Mouse (Mus musculus): ENCODE data around the gene Creb3l1. TPM values are rescaled to one million over a fixed set of nuclear protein-coding genes. Genes with fewer than 3 reads are reported as not detected.

Creb3l1 gene
- polyA plus RNA-seq, 1 experiment from 2014 or later = 0.86 TPM

DNA sequence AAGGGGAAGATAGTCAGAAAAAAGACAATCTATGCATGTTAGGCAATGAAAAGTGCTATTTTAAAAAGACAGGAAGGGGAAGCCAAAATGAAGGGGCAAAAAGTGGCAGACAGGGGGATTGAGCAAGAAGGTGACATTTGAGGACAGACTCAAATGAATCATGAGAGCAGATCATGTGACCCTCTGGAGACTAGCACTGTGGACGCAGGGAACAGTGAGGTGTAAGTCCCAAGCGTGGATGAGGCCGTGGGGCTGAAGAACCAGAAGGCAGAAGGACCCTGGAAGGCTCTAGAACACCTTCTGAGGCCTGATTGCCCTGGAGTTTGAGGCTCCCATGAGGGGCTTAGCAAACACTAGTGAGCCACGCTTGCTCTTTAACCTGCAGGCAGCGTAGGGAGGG lies 57.9 kb downstream of the Creb3l1 start:
- Histone ChIP-seq H3K27ac (no peak overlapping the region), H3K4me3 (no peak overlapping the region), H3K9me3 (no peaks in the 10 kb centered on the region), H3K36me3 (replicated peaks) (no peaks in the 10 kb centered on the region), H3K27me3 (ENCODE audit: poor library complexity, severe bottlenecking) (peaks cover 58% of the 10 kb centered on the region), H3K4me1 (peaks cover 56% of the 10 kb centered on the region)
- DNase-seq (ENCODE audit: extremely low spot score, low spot score) = no peak
- WGBS = 86% methylated on average over 5 of the region's 5 CpGs

DNA sequence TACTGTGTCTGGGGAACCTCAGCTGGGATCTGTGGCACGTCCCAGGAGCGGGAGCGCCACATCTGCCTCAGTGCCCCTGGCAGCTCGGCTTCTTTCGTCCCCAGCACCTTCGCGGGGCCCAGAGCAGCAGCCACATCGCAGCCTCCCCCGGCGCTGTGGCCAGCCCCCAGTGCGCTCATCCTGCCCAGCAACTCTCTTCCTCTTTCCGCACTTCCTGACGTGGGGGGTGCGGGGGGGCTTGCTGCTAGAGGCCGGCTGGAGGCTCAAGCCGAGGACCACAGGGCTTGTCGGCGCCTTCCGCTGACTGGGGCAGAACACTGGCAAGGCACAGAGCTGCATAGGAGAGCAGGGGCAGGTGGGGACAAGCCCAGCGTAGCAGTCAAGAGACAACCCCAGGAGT lies 58.9 kb downstream of the Creb3l1 start:
- H3K4me1 ChIP-seq = peaks cover 56% of the 10 kb centered on the region
- no peaks in the 10 kb centered on the region for H3K9me3 ChIP-seq
- DNase-seq (ENCODE audit: extremely low spot score, low spot score) = no peak
- 15% methylated on average over 20 of the region's 20 CpGs for WGBS
- H3K4me3 ChIP-seq = peak overlapping the region; percentile 38
- H3K36me3 ChIP-seq (replicated peaks) = 0 out of 2 replicates have a peak, but pooled peaks cover 4% of the 10 kb centered on the region
- peaks cover 49% of the 10 kb centered on the region for H3K27me3 ChIP-seq (ENCODE audit: poor library complexity, severe bottlenecking)
- peak overlapping the region; percentile 76 for H3K27ac ChIP-seq

- H3K4me3 ChIP-seq = peak overlapping the region; percentile 38
These were observed 59.6 kb downstream of the Creb3l1 start for GRCm38 (mm10) chr2:91964610-91965204.

DNA sequence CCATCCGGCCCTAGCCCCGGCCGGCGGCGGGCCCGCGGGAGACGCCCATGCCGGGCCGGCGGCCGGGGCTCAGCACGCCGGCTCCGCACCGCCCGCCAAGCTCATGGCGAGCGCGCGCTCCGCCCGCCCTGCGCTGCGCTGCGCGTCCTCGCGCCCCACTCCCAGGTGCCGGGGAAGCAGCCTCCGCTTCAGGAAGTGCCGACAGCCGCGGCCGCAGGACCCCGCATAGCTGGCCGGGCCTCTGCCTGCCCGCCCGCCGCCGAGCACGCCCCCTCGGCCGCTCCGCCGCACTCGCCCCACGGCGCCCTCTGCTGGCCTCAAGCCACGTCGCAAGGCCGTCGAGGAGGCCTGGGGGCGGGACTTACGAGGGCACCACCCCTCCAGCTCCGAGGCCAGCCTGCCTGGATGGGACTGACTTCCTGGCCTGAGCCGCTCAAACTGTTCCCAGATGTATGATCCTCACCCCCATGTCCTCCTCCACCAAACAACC lies 60.8 kb downstream of the Creb3l1 start:
- DNase-seq (ENCODE audit: extremely low spot score, low spot score) = peak; percentile 93
- under 1% methylated on average over 57 of the region's 57 CpGs for WGBS

More at GRCm38 (mm10) chr2:91964610-91965204, 59.6 kb downstream of the Creb3l1 start:
- no peaks in the 10 kb centered on the region for H3K9me3 ChIP-seq
- H3K36me3 ChIP-seq (replicated peaks) = peaks cover 9% of the 10 kb centered on the region; the same call in 1 of the 2 replicates
- 85% methylated on average over 3 of the region's 3 CpGs for WGBS
- DNase-seq (ENCODE audit: extremely low spot score, low spot score) = no peak
- H3K27me3 ChIP-seq (ENCODE audit: poor library complexity, severe bottlenecking) = peaks cover 42% of the 10 kb centered on the region
- peak overlapping the region; percentile 76 for H3K27ac ChIP-seq
- H3K4me1 ChIP-seq = peaks cover 64% of the 10 kb centered on the region

DNA sequence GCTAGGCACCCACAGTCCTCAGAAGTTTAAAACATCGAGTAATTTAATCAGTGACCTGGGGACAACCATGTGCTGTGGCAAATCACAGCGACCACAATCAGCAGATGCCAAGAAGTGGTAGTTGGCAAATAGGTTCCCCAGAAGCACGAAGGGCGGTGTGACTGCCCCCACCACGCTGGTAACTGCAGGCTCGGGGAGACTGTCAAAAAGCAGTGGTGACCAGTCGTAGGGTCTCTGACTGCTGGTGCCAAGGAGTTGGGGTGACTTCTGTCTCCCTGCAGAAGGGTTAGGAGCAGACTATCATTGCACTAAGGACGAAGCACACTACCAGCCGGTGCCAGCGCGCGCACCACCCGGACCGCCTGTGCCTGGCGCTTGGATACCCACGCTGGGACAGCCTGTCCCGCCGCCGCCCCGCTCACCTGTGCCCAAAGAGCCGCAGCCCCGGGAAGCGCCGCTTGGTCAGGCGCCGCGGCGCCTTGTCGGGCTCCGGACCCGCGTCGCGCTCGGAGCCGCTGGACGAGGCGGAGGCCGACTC lies 61.4 kb downstream of the Creb3l1 start:
- H3K4me1 ChIP-seq = peaks cover 70% of the 10 kb centered on the region
- DNase-seq (ENCODE audit: extremely low spot score, low spot score) = no peak
- under 1% methylated on average over 39 of the region's 39 CpGs for WGBS

More for the DNA sequence above, 60.8 kb downstream of the Creb3l1 start:
- Histone ChIP-seq H3K9me3 (no peaks in the 10 kb centered on the region), H3K27ac (peak overlapping the region; percentile 91), H3K27me3 (ENCODE audit: poor library complexity, severe bottlenecking) (peaks cover 34% of the 10 kb centered on the region), H3K36me3 (replicated peaks) (peaks cover 14% of the 10 kb centered on the region; the same call in 1 of the 2 replicates), H3K4me3 (peak overlapping the region; percentile 90), H3K4me1 (peaks cover 74% of the 10 kb centered on the region)

DNA sequence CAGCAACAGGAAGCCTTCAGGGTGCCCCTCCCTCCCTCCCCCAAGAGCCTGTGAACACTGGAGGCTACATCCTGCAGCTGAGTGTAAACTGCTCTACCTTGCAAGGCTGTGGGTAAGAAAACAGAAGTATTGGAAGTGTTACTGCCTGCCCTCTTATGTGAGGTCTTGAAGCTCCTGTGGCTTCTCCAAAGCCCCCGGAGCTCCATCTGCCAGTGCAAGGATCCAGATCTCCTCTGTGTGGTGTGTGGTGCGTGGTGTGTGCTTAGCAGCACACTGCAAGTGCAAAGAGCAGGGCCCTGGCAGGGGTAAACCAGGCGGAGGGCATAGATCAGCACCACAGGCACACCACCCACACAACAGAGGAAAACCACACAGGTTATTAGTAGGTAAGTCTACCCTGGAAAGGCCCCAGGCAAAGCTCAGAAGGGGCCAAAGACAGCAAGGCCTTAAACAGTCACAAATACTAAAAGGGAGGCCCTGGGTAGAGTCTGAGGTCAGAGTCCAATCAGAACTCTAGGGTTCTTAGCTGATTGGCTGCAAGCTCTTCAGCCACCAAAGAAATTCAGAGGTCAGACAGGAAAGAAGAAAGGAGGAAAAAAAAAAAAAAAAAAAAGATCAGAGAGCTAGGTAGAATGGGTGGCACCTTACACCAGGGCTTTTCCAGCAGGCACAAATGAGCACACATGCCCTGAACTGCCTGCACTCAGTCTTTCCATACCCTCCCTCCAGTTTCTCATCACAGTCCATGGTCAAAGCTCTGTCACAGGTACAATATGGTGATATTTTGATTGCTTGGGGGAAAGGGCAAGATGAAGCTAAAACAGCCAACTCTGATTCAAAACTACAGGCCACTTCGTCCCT lies 62.2 kb downstream of the Creb3l1 start:
- WGBS = 71% methylated on average over 4 of the region's 4 CpGs
- Histone ChIP-seq H3K9me3 (no peaks in the 10 kb centered on the region), H3K4me1 (peaks cover 75% of the 10 kb centered on the region), H3K36me3 (replicated peaks) (peaks cover 14% of the 10 kb centered on the region; the same call in 1 of the 2 replicates), H3K27me3 (ENCODE audit: poor library complexity, severe bottlenecking) (peaks cover 33% of the 10 kb centered on the region), H3K27ac (peak overlapping the region; percentile 91), H3K4me3 (peak overlapping the region; percentile 90)
- DNase-seq (ENCODE audit: extremely low spot score, low spot score) = peak; percentile 21

More for the DNA sequence above, 61.4 kb downstream of the Creb3l1 start:
- Histone ChIP-seq H3K27me3 (ENCODE audit: poor library complexity, severe bottlenecking) (peaks cover 34% of the 10 kb centered on the region), H3K9me3 (no peaks in the 10 kb centered on the region), H3K27ac (peak overlapping the region; percentile 91), H3K36me3 (replicated peaks) (peaks cover 14% of the 10 kb centered on the region; the same call in 1 of the 2 replicates), H3K4me3 (peak overlapping the region; percentile 90)

DNA sequence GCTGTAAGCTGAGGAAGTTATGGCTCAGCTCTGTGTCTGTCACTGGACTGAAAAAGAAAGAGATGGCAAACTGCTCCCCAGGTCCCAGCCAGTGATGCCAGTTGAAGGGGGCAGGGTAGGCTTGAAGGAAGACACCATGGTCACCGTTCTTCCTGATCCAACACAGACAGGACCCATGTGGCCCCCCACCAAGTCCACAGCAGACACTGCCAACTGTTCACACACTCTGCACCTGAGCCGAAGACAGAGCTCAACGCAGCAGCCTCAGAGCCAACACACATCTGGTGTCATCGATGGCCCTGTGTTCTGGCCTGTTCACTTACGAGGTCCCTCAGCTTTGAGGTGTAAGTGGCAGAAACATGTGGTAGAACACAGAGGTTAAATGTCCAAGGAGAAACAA lies 63.8 kb downstream of the Creb3l1 start:
- peaks cover 81% of the 10 kb centered on the region for H3K4me1 ChIP-seq
- no peaks in the 10 kb centered on the region for H3K9me3 ChIP-seq
- no peak for DNase-seq (ENCODE audit: extremely low spot score, low spot score)
- H3K36me3 ChIP-seq (replicated peaks) = peaks cover 21% of the 10 kb centered on the region
- H3K27me3 ChIP-seq (ENCODE audit: poor library complexity, severe bottlenecking) = peaks cover 16% of the 10 kb centered on the region
- H3K4me3 ChIP-seq = no peak overlapping the region
- no peak overlapping the region for H3K27ac ChIP-seq
- WGBS = 96% methylated on average over 5 of the region's 5 CpGs

DNA sequence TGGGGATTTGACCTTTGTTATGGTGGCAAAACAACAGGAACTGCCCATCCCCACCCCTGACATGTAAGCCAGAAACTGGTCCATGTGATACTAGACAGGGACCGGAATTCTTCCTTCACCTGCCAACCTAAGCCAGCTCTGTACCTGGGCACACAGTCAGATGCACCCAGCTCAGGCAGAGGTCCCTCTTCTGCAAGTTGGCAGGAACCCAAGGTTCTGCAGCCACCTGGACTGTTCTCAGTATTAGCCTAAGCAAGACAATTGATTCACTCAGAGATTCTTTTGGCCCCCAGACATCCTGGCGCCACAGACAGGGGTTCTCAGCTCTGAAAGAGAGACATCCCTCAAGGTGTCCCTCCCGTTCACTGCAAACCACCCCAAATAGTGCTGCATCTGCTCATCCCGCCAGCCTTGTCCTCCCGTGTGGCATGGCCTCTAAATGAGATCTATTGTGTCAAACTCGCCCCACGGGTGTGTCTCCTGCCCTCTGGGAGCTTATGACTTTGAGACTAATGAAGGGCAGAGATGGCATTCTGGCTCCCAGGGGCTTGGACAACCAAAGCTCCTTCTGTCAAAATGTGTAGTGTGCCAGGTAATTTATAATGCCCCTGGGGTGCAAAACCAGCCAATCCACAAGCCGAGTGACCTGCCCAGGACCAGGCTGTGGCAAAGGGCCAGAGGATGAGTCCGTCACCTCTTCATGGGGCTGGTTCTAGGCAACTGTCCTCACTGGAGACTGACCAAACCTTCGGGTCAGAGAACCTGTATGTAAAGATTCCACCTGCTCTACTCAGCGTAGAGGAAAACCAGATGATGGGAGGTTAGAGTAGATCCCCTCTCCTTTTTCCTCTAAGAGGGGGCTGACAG lies 64.5 kb downstream of the Creb3l1 start:
- WGBS = 83% methylated on average over 11 of the region's 11 CpGs
- peaks cover 80% of the 10 kb centered on the region for H3K4me1 ChIP-seq
- no peak overlapping the region for H3K4me3 ChIP-seq
- H3K36me3 ChIP-seq (replicated peaks) = peaks cover 21% of the 10 kb centered on the region
- peaks cover 9% of the 10 kb centered on the region for H3K27me3 ChIP-seq (ENCODE audit: poor library complexity, severe bottlenecking)
- H3K9me3 ChIP-seq = no peaks in the 10 kb centered on the region
- no peak overlapping the region for H3K27ac ChIP-seq
- peak; percentile 14 for DNase-seq (ENCODE audit: extremely low spot score, low spot score)

- Histone ChIP-seq H3K4me1 (peaks cover 79% of the 10 kb centered on the region), H3K9me3 (no peaks in the 10 kb centered on the region), H3K36me3 (replicated peaks) (peaks cover 21% of the 10 kb centered on the region), H3K27me3 (ENCODE audit: poor library complexity, severe bottlenecking) (peaks cover under 1% of the 10 kb centered on the region; the same call in 1 of the 2 replicates), H3K27ac (no peak overlapping the region), H3K4me3 (no peak overlapping the region)
- peak; percentile 32 for DNase-seq (ENCODE audit: extremely low spot score, low spot score)
- 55% methylated on average over 10 of the region's 10 CpGs for WGBS
These were observed 65.4 kb downstream of the Creb3l1 start for GRCm38 (mm10) chr2:91958701-91959457.

GRCm38 (mm10) chr2:91958049-91958448 lies 66.3 kb downstream of the Creb3l1 start:
- Histone ChIP-seq H3K27ac (no peak overlapping the region), H3K9me3 (no peaks in the 10 kb centered on the region), H3K36me3 (replicated peaks) (peaks cover 21% of the 10 kb centered on the region), H3K4me3 (no peak overlapping the region), H3K4me1 (peaks cover 76% of the 10 kb centered on the region), H3K27me3 (ENCODE audit: poor library complexity, severe bottlenecking) (no peaks in the 10 kb centered on the region)
- DNase-seq (ENCODE audit: extremely low spot score, low spot score) = no peak
- WGBS = 87% methylated on average over 8 of the region's 8 CpGs

DNA sequence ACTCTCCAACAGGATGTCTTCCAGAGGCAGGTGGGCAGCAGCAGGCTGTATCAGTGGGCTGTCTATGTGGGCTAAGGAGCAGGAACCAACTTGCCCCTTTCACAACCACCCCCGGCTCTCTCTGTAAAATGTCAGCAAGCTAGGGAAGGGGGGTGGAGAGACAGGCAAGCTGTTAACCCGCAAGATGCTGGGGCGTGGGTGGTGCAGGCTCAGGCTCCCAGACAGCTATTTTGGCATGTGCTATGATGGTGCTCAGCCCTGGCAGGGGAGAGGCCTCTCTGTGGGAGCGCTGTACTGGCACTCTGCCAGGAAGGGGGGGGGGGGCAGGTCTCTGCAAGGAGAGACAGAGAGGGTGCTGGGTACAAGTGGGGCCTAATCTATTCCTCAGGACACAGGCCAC lies 67.2 kb downstream of the Creb3l1 start:
- no peak for DNase-seq (ENCODE audit: extremely low spot score, low spot score)
- WGBS = 76% methylated on average over 4 of the region's 4 CpGs
- Histone ChIP-seq H3K9me3 (no peaks in the 10 kb centered on the region), H3K4me1 (peaks cover 66% of the 10 kb centered on the region), H3K27ac (no peak overlapping the region), H3K36me3 (replicated peaks) (peaks cover 21% of the 10 kb centered on the region), H3K27me3 (ENCODE audit: poor library complexity, severe bottlenecking) (no peaks in the 10 kb centered on the region), H3K4me3 (no peak overlapping the region)

Data from forebrain, embryonic 10.5 days (tissue).